Mouse (Mus musculus): ENCODE measurements around the gene Galr2.

GRCm38 (mm10) chr11:116312359-116312758, 31.6 kb downstream of the Galr2 start:
- TF ChIP-seq SMC3 (IDR thresholded peaks at IDR 0.05; ENCODE audit: low read depth, low read length) (no peak), CTCF (IDR thresholded peaks at IDR 0.05 in 2 of 3, conservative IDR thresholded peaks at IDR 0.05 in 1 of 3; ENCODE audit: control insufficient read depth in 1 of 3, insufficient read depth in 1 of 3, low read depth in 2 of 3, low read length in 3 of 3, poor library complexity in 1 of 3, severe bottlenecking in 1 of 3) (no peak), NRF1 (IDR thresholded peaks at IDR 0.05; ENCODE audit: insufficient read depth, low read depth, low read length, poor library complexity, severe bottlenecking) (no peak), SIN3A (IDR thresholded peaks at IDR 0.05; ENCODE audit: low read length) (no peak), TBP (IDR thresholded peaks at IDR 0.05; ENCODE audit: low read depth, low read length) (no peak), ZC3H11A (IDR thresholded peaks at IDR 0.05; ENCODE audit: low read depth, low read length) (no peak), POLR2A (IDR thresholded peaks at IDR 0.05; ENCODE audit: control insufficient read depth in 1 of 2, insufficient read depth in 1 of 2, low read depth in 1 of 2, low read length in 2 of 2, poor library complexity in 1 of 2) (no peak), JUND (IDR thresholded peaks at IDR 0.05; ENCODE audit: low read depth, low read length) (no peak)
